Mouse (Mus musculus) liver, embryonic 14.5 days (tissue): ENCODE data around the gene Gpatch3.

Source experiments
- CTCF ChIP-seq: IDR thresholded peaks from 2 replicates; pipeline ENCODE4 v1.5.1; 2016; ENCODE audit warnings: antibody characterized with exemption, low read depth, control low read depth
- EP300 ChIP-seq: IDR thresholded peaks from 2 replicates; pipeline ENCODE4 v1.6.1; 2016; ENCODE audit warnings: antibody characterized with exemption, low read depth

GRCm38 (mm10) chr4:133599571-133600073 lies 25.1 kb downstream of the Gpatch3 start:
- no peak for TF ChIP-seq CTCF
- no peak for TF ChIP-seq EP300
